Mouse (Mus musculus) heart, postnatal 0 days (tissue): Measurements from ENCODE around the gene Dpp6.

ENCODE experiments used
- CTCF ChIP-seq: IDR thresholded peaks from 2 replicates; pipeline ENCODE4 v1.5.1; 2016; ENCODE audit warnings: antibody characterized with exemption, control low read depth, low read depth
- EP300 ChIP-seq: IDR thresholded peaks from 2 replicates; pipeline ENCODE4 v1.6.1; 2016; ENCODE audit warnings: antibody characterized with exemption, low read depth

GRCm38 (mm10) chr5:27200581-27201341, 383.8 kb downstream of the Dpp6 start:
- TF ChIP-seq CTCF (no peak), EP300 (no peak)
